Mouse (Mus musculus): ENCODE data around the gene Pou2f3. TPM values are rescaled to one million over a fixed set of nuclear protein-coding genes. Genes with fewer than 3 reads are reported as not detected.

Gene Pou2f3
- polyA plus RNA-seq, 1 experiment from 2014 or later = not detected

- H3K4me3 ChIP-seq = peak overlapping the region; percentile 89
- H3K36me3 ChIP-seq = peaks cover 8% of the 10 kb centered on the region
- H3K4me1 ChIP-seq (replicated peaks) = peaks cover 47% of the 10 kb centered on the region
- under 1% methylated on average over 43 of the region's 91 CpGs for WGBS
- H3K27me3 ChIP-seq = no peaks in the 10 kb centered on the region
- ATAC-seq (ENCODE audit: low FRiP score) = peak; percentile 83
- H3K27ac ChIP-seq = peak overlapping the region; percentile 89
- peak overlapping the region; percentile 90 for H3K9ac ChIP-seq
- H3K9me3 ChIP-seq = no peaks in the 10 kb centered on the region
- peak overlapping the region; percentile 91 for H3K4me2 ChIP-seq
Observed at GRCm38 (mm10) chr9:43105664-43106361, 104.4 kb downstream of the Pou2f3 start.

- no peaks in the 10 kb centered on the region for H3K9me3 ChIP-seq
- H3K4me2 ChIP-seq = peak overlapping the region; percentile 91
- H3K36me3 ChIP-seq = peaks cover under 1% of the 10 kb centered on the region
- H3K27me3 ChIP-seq = no peaks in the 10 kb centered on the region
- peak overlapping the region; percentile 89 for H3K27ac ChIP-seq
- H3K4me3 ChIP-seq = peak overlapping the region; percentile 89
- WGBS = under 1% methylated on average over 40 of the region's 40 CpGs
- H3K4me1 ChIP-seq (replicated peaks) = peaks cover 48% of the 10 kb centered on the region
- peak overlapping the region; percentile 90 for H3K9ac ChIP-seq
- 0 out of 2 replicates have a peak, but pooled peaks have one; percentile 36 for ATAC-seq (ENCODE audit: low FRiP score)
Observed at GRCm38 (mm10) chr9:43104873-43105663, 105.1 kb downstream of the Pou2f3 start.

- ATAC-seq (ENCODE audit: low FRiP score) = no peak
- H3K4me1 ChIP-seq (replicated peaks) = peaks cover 48% of the 10 kb centered on the region
- H3K4me3 ChIP-seq = peak overlapping the region; percentile 89
- H3K27ac ChIP-seq = no peak overlapping the region
- no peaks in the 10 kb centered on the region for H3K36me3 ChIP-seq
- no peaks in the 10 kb centered on the region for H3K9me3 ChIP-seq
- WGBS = 4% methylated on average over 4 of the region's 4 CpGs
- peak overlapping the region; percentile 91 for H3K4me2 ChIP-seq
- H3K27me3 ChIP-seq = no peaks in the 10 kb centered on the region
- peak overlapping the region; percentile 90 for H3K9ac ChIP-seq
Observed at GRCm38 (mm10) chr9:43104526-43104872, 105.7 kb downstream of the Pou2f3 start.

- H3K9ac ChIP-seq = peak overlapping the region; percentile 60
- WGBS = 30% methylated on average over 4 of the region's 4 CpGs
- no peak for ATAC-seq (ENCODE audit: low FRiP score)
Observed at GRCm38 (mm10) chr9:43103675-43104299, 106.4 kb downstream of the Pou2f3 start.

GRCm38 (mm10) chr9:43102931-43103330, 107.2 kb downstream of the Pou2f3 start:
- Histone ChIP-seq H3K4me2 (peak overlapping the region; percentile 91), H3K9ac (peak overlapping the region; percentile 58; the same call in 1 of the 2 replicates), H3K4me3 (peak overlapping the region; percentile 14; the same call in 1 of the 2 replicates), H3K27me3 (no peaks in the 10 kb centered on the region), H3K36me3 (no peaks in the 10 kb centered on the region), H3K9me3 (no peaks in the 10 kb centered on the region), H3K4me1 (replicated peaks) (peaks cover 48% of the 10 kb centered on the region), H3K27ac (no peak overlapping the region)
- 91% methylated on average over 2 of the region's 2 CpGs for WGBS
- no peak for ATAC-seq (ENCODE audit: low FRiP score)

More at GRCm38 (mm10) chr9:43103675-43104299, 106.4 kb downstream of the Pou2f3 start:
- H3K27me3 ChIP-seq = no peaks in the 10 kb centered on the region
- no peaks in the 10 kb centered on the region for H3K9me3 ChIP-seq
- no peak overlapping the region for H3K27ac ChIP-seq
- peak overlapping the region; percentile 91 for H3K4me2 ChIP-seq
- H3K36me3 ChIP-seq = no peaks in the 10 kb centered on the region
- peak overlapping the region; percentile 89 for H3K4me3 ChIP-seq
- peaks cover 48% of the 10 kb centered on the region for H3K4me1 ChIP-seq (replicated peaks)

GRCm38 (mm10) chr9:43101936-43102595, 108.1 kb downstream of the Pou2f3 start:
- 76% methylated on average over 8 of the region's 8 CpGs for WGBS
- Histone ChIP-seq H3K27me3 (no peaks in the 10 kb centered on the region), H3K4me3 (no peak overlapping the region), H3K4me1 (replicated peaks) (peaks cover 51% of the 10 kb centered on the region), H3K27ac (no peak overlapping the region), H3K9ac (no peak overlapping the region), H3K9me3 (no peaks in the 10 kb centered on the region), H3K36me3 (no peaks in the 10 kb centered on the region), H3K4me2 (peak overlapping the region; percentile 91)
- ATAC-seq (ENCODE audit: low FRiP score) = no peak

GRCm38 (mm10) chr9:43098922-43099321, 111.2 kb downstream of the Pou2f3 start:
- Histone ChIP-seq H3K9me3 (no peaks in the 10 kb centered on the region), H3K9ac (no peak overlapping the region), H3K27me3 (no peaks in the 10 kb centered on the region), H3K4me2 (no peak overlapping the region), H3K4me3 (no peak overlapping the region), H3K4me1 (replicated peaks) (peaks cover 35% of the 10 kb centered on the region), H3K27ac (no peak overlapping the region), H3K36me3 (no peaks in the 10 kb centered on the region)
- no peak for ATAC-seq (ENCODE audit: low FRiP score)
- WGBS = 58% methylated on average over 4 of the region's 4 CpGs

- no peak overlapping the region for H3K4me2 ChIP-seq
- no peak overlapping the region for H3K4me3 ChIP-seq
- no peaks in the 10 kb centered on the region for H3K27me3 ChIP-seq
- no peaks in the 10 kb centered on the region for H3K9me3 ChIP-seq
- no peak for ATAC-seq (ENCODE audit: low FRiP score)
- no peak overlapping the region for H3K27ac ChIP-seq
- 96% methylated on average over 3 of the region's 3 CpGs for WGBS
- H3K36me3 ChIP-seq = no peaks in the 10 kb centered on the region
- H3K4me1 ChIP-seq (replicated peaks) = peaks cover 26% of the 10 kb centered on the region
- no peak overlapping the region for H3K9ac ChIP-seq
Observed at GRCm38 (mm10) chr9:43097801-43098557, 112.2 kb downstream of the Pou2f3 start.

GRCm38 (mm10) chr9:43096337-43096736, 113.8 kb downstream of the Pou2f3 start:
- no peaks in the 10 kb centered on the region for H3K9me3 ChIP-seq
- H3K4me2 ChIP-seq = no peak overlapping the region
- H3K27me3 ChIP-seq = no peaks in the 10 kb centered on the region
- no peak for ATAC-seq (ENCODE audit: low FRiP score)
- H3K4me1 ChIP-seq (replicated peaks) = peaks cover 14% of the 10 kb centered on the region
- no peak overlapping the region for H3K27ac ChIP-seq
- no peak overlapping the region for H3K4me3 ChIP-seq
- H3K9ac ChIP-seq = no peak overlapping the region
- H3K36me3 ChIP-seq = no peaks in the 10 kb centered on the region

GRCm38 (mm10) chr9:43094828-43095227, 115.3 kb downstream of the Pou2f3 start:
- Histone ChIP-seq H3K9ac (no peak overlapping the region), H3K4me1 (replicated peaks) (peaks cover 11% of the 10 kb centered on the region), H3K36me3 (no peaks in the 10 kb centered on the region), H3K27me3 (no peaks in the 10 kb centered on the region), H3K4me2 (no peak overlapping the region), H3K27ac (no peak overlapping the region), H3K9me3 (no peaks in the 10 kb centered on the region), H3K4me3 (no peak overlapping the region)
- ATAC-seq (ENCODE audit: low FRiP score) = no peak
- 86% methylated on average over 4 of the region's 4 CpGs for WGBS

GRCm38 (mm10) chr9:43093803-43094202, 116.4 kb downstream of the Pou2f3 start:
- WGBS = 79% methylated on average over 3 of the region's 3 CpGs
- no peak overlapping the region for H3K9ac ChIP-seq
- H3K9me3 ChIP-seq = no peaks in the 10 kb centered on the region
- H3K4me3 ChIP-seq = no peak overlapping the region
- H3K36me3 ChIP-seq = no peaks in the 10 kb centered on the region
- no peak for ATAC-seq (ENCODE audit: low FRiP score)
- no peak overlapping the region for H3K4me2 ChIP-seq
- peaks cover 15% of the 10 kb centered on the region for H3K4me1 ChIP-seq (replicated peaks)
- H3K27me3 ChIP-seq = no peaks in the 10 kb centered on the region
- no peak overlapping the region for H3K27ac ChIP-seq

Measured in hindbrain, embryonic 13.5 days (tissue).